Mouse (Mus musculus) heart, embryonic 12.5 days (tissue): ENCODE measurements around the gene Cacnb4. TPM values are rescaled to one million over a fixed set of nuclear protein-coding genes. Genes with fewer than 3 reads are reported as not detected.

Experiments
- ATAC-seq: fragments of 200-750 bp; cut with Nextera tagmentation; 2 replicates; pipeline ENCODE4 v1.8.0; 2017; ENCODE audit warnings: moderate TSS enrichment, moderate library complexity; ENCODE audit not compliant: insufficient number of reproducible peaks, low FRiP score
- H3K27ac ChIP-seq: fragments of 300-500 bp; sonication (generic); 2 replicates; pipeline ENCODE4 v1.5.1; 2016; ENCODE audit warnings: mild to moderate bottlenecking, moderate library complexity; ENCODE audit not compliant: poor library complexity, severe bottlenecking
- H3K27me3 ChIP-seq: fragments of 300-500 bp; sonication (generic); replicated peaks from 2 replicates; pipeline ENCODE4 v1.6.1; 2016; ENCODE audit warnings: mild to moderate bottlenecking, moderate library complexity
- H3K36me3 ChIP-seq: fragments of 300-500 bp; sonication (generic); 2 replicates; pipeline ENCODE4 v1.6.1; 2016; ENCODE audit warnings: mild to moderate bottlenecking, moderate library complexity
- H3K4me1 ChIP-seq: fragments of 300-500 bp; sonication (generic); replicated peaks from 2 replicates; pipeline ENCODE4 v1.6.1; 2016; ENCODE audit warnings: mild to moderate bottlenecking
- H3K4me2 ChIP-seq: fragments of 300-500 bp; sonication (generic); 2 replicates; pipeline ENCODE4 v1.6.1; 2016; ENCODE audit warnings: mild to moderate bottlenecking, moderate library complexity
- H3K4me3 ChIP-seq: fragments of 300-500 bp; sonication (generic); 2 replicates; pipeline ENCODE4 v1.5.1; 2016; ENCODE audit warnings: mild to moderate bottlenecking
- H3K9ac ChIP-seq: fragments of 300-500 bp; sonication (generic); 2 replicates; pipeline ENCODE4 v1.6.1; 2016; ENCODE audit warnings: mild to moderate bottlenecking, moderate library complexity
- H3K9me3 ChIP-seq: fragments of 300-500 bp; sonication (generic); replicated peaks from 2 replicates; pipeline ENCODE4 v1.6.1; 2016; ENCODE audit warnings: mild to moderate bottlenecking, moderate library complexity
- WGBS: fragments of 180-500 bp; shearing (Covaris S2); methylation state at CpG from one replicate; pipeline ENCODE4 v1.1.7; 2016; 5-methylcytosine and 5-hydroxymethylcytosine counted together
- polyA plus RNA-seq: library from polyadenylated mRNA; unstranded; fragments of >200 nt; fragmentation: Nextera tagmentation; extraction: Ambion mirVana; gene quantifications from 2 replicates; pipeline ENCODE4 v1.2.1, GENCODE M21; 2016

Cacnb4 gene
- polyA plus RNA-seq, 1 experiment from 2014 or later: 0.41 TPM

- no peaks in the 10 kb centered on the region for H3K27me3 ChIP-seq
- peaks cover 6% of the 10 kb centered on the region; the same call in 1 of the 2 replicates for H3K4me1 ChIP-seq
- no peaks in the 10 kb centered on the region for H3K9me3 ChIP-seq
- H3K4me2 ChIP-seq: no peak overlapping the region
- H3K9ac ChIP-seq: no peak overlapping the region
- H3K27ac ChIP-seq: no peak overlapping the region
- no peaks in the 10 kb centered on the region for H3K36me3 ChIP-seq
- no peak overlapping the region for H3K4me3 ChIP-seq
- no peak for ATAC-seq
- WGBS: 65% methylated on average over 8 of the region's 8 CpGs
Measured at GRCm38 (mm10) chr2:52647255-52647998, 29.2 kb downstream of the Cacnb4 start.

GRCm38 (mm10) chr2:52643657-52644056 lies 33.0 kb downstream of the Cacnb4 start:
- ATAC-seq: no peak
- Histone ChIP-seq H3K9me3 (no peaks in the 10 kb centered on the region), H3K27ac (no peak overlapping the region), H3K4me1 (peaks cover 6% of the 10 kb centered on the region; the same call in 1 of the 2 replicates), H3K27me3 (no peaks in the 10 kb centered on the region), H3K36me3 (no peaks in the 10 kb centered on the region), H3K4me3 (no peak overlapping the region), H3K4me2 (no peak overlapping the region), H3K9ac (no peak overlapping the region)
- 54% methylated on average over 6 of the region's 6 CpGs for WGBS

- Histone ChIP-seq H3K9ac (no peak overlapping the region), H3K27me3 (peaks cover 3% of the 10 kb centered on the region; the same call in 1 of the 2 replicates), H3K4me3 (no peak overlapping the region), H3K4me2 (no peak overlapping the region), H3K4me1 (no peaks in the 10 kb centered on the region), H3K27ac (no peak overlapping the region), H3K9me3 (no peaks in the 10 kb centered on the region), H3K36me3 (no peaks in the 10 kb centered on the region)
- no peak for ATAC-seq
- 62% methylated on average over 4 of the region's 4 CpGs for WGBS
Measured at GRCm38 (mm10) chr2:52639530-52639875, 37.1 kb downstream of the Cacnb4 start.

- Histone ChIP-seq H3K27me3 (peaks cover 7% of the 10 kb centered on the region; the same call in 1 of the 2 replicates), H3K4me3 (no peak overlapping the region), H3K36me3 (no peaks in the 10 kb centered on the region), H3K9me3 (no peaks in the 10 kb centered on the region), H3K9ac (no peak overlapping the region), H3K4me2 (no peak overlapping the region), H3K27ac (no peak overlapping the region), H3K4me1 (no peaks in the 10 kb centered on the region)
- 71% methylated on average over 6 of the region's 6 CpGs for WGBS
- no peak for ATAC-seq
Measured at GRCm38 (mm10) chr2:52638857-52639529, 37.6 kb downstream of the Cacnb4 start.

- H3K9ac ChIP-seq: no peak overlapping the region
- H3K27me3 ChIP-seq: peaks cover 13% of the 10 kb centered on the region; the same call in 1 of the 2 replicates
- no peak overlapping the region for H3K4me2 ChIP-seq
- no peak overlapping the region for H3K4me3 ChIP-seq
- ATAC-seq: no peak
- no peaks in the 10 kb centered on the region for H3K4me1 ChIP-seq
- 21% methylated on average over 4 of the region's 4 CpGs for WGBS
- H3K9me3 ChIP-seq: no peaks in the 10 kb centered on the region
- no peak overlapping the region for H3K27ac ChIP-seq
- no peaks in the 10 kb centered on the region for H3K36me3 ChIP-seq
Measured at GRCm38 (mm10) chr2:52638226-52638625, 38.4 kb downstream of the Cacnb4 start.

- no peak for ATAC-seq
- Histone ChIP-seq H3K36me3 (no peaks in the 10 kb centered on the region), H3K27ac (no peak overlapping the region), H3K27me3 (peaks cover 13% of the 10 kb centered on the region; the same call in 1 of the 2 replicates), H3K9me3 (no peaks in the 10 kb centered on the region), H3K4me2 (no peak overlapping the region), H3K4me1 (no peaks in the 10 kb centered on the region), H3K4me3 (no peak overlapping the region), H3K9ac (no peak overlapping the region)
- 62% methylated on average over 5 of the region's 5 CpGs for WGBS
Measured at GRCm38 (mm10) chr2:52636051-52636450, 40.6 kb downstream of the Cacnb4 start.

- Histone ChIP-seq H3K36me3 (no peaks in the 10 kb centered on the region), H3K4me3 (no peak overlapping the region), H3K9ac (no peak overlapping the region), H3K27ac (no peak overlapping the region), H3K9me3 (no peaks in the 10 kb centered on the region), H3K4me1 (no peaks in the 10 kb centered on the region), H3K4me2 (no peak overlapping the region), H3K27me3 (peaks cover 13% of the 10 kb centered on the region; the same call in 1 of the 2 replicates)
- no peak for ATAC-seq
- WGBS: 15% methylated on average over 4 of the region's 4 CpGs
Measured at GRCm38 (mm10) chr2:52635358-52635757, 41.3 kb downstream of the Cacnb4 start.

GRCm38 (mm10) chr2:52632880-52633279 lies 43.8 kb downstream of the Cacnb4 start:
- Histone ChIP-seq H3K27me3 (peaks cover 13% of the 10 kb centered on the region; the same call in 1 of the 2 replicates), H3K4me2 (no peak overlapping the region), H3K9me3 (no peaks in the 10 kb centered on the region), H3K4me3 (no peak overlapping the region), H3K27ac (no peak overlapping the region), H3K4me1 (no peaks in the 10 kb centered on the region), H3K9ac (no peak overlapping the region), H3K36me3 (no peaks in the 10 kb centered on the region)
- 4% methylated on average over 7 of the region's 7 CpGs for WGBS
- ATAC-seq: no peak

- 67% methylated on average over 4 of the region's 4 CpGs for WGBS
- Histone ChIP-seq H3K4me2 (no peak overlapping the region), H3K4me3 (no peak overlapping the region), H3K27me3 (no peaks in the 10 kb centered on the region), H3K27ac (no peak overlapping the region), H3K36me3 (no peaks in the 10 kb centered on the region), H3K4me1 (peaks cover 12% of the 10 kb centered on the region), H3K9me3 (no peaks in the 10 kb centered on the region), H3K9ac (no peak overlapping the region)
- ATAC-seq: no peak
Measured at GRCm38 (mm10) chr2:52628186-52628585, 48.4 kb downstream of the Cacnb4 start.

GRCm38 (mm10) chr2:52626266-52626665 lies 50.4 kb downstream of the Cacnb4 start:
- ATAC-seq: no peak
- no peaks in the 10 kb centered on the region for H3K27me3 ChIP-seq
- peaks cover 15% of the 10 kb centered on the region for H3K4me1 ChIP-seq
- H3K4me3 ChIP-seq: no peak overlapping the region
- H3K9me3 ChIP-seq: no peaks in the 10 kb centered on the region
- H3K9ac ChIP-seq: no peak overlapping the region
- no peaks in the 10 kb centered on the region for H3K36me3 ChIP-seq
- H3K4me2 ChIP-seq: no peak overlapping the region
- 81% methylated on average over 3 of the region's 3 CpGs for WGBS
- H3K27ac ChIP-seq: no peak overlapping the region

GRCm38 (mm10) chr2:52625731-52626130 lies 50.9 kb downstream of the Cacnb4 start:
- peaks cover 15% of the 10 kb centered on the region for H3K4me1 ChIP-seq
- no peaks in the 10 kb centered on the region for H3K9me3 ChIP-seq
- no peaks in the 10 kb centered on the region for H3K27me3 ChIP-seq
- no peak overlapping the region for H3K4me2 ChIP-seq
- ATAC-seq: no peak
- 90% methylated on average over 6 of the region's 6 CpGs for WGBS
- no peaks in the 10 kb centered on the region for H3K36me3 ChIP-seq
- no peak overlapping the region for H3K27ac ChIP-seq
- no peak overlapping the region for H3K4me3 ChIP-seq
- H3K9ac ChIP-seq: no peak overlapping the region
